Mouse (Mus musculus) olfactory bulb, adult 2 months (tissue): ENCODE measurements around the gene Sh3bgr. TPM values are rescaled to one million over a fixed set of nuclear protein-coding genes. Genes with fewer than 3 reads are reported as not detected.

ENCODE experiments used
- H3K27ac ChIP-seq: fragments of 200-500 bp; 2 replicates; pipeline ENCODE4 v1.5.1; 2012; ENCODE audit warnings: low read depth, low read length; ENCODE audit not compliant: insufficient read depth
- H3K4me1 ChIP-seq: fragments of 200-500 bp; 2 replicates; pipeline ENCODE4 v1.6.1; 2012; ENCODE audit warnings: low read length; ENCODE audit not compliant: control insufficient read depth, insufficient read depth
- H3K4me3 ChIP-seq: fragments of 200-500 bp; 2 replicates; pipeline ENCODE4 v1.5.1; 2012; ENCODE audit warnings: mild to moderate bottlenecking, low read depth, low read length, moderate library complexity; ENCODE audit not compliant: insufficient read depth
- CTCF ChIP-seq: fragments of 200-500 bp; IDR thresholded peaks from 2 replicates; pipeline ENCODE4 v1.5.1; 2012; ENCODE audit warnings: low read depth, mild to moderate bottlenecking, low read length, moderate library complexity; ENCODE audit not compliant: insufficient read depth
- POLR2A ChIP-seq: fragments of 200-500 bp; IDR thresholded peaks from 2 replicates; pipeline ENCODE4 v1.6.1; 2012; ENCODE audit warnings: mild to moderate bottlenecking, low read depth, low read length, moderate library complexity; ENCODE audit not compliant: insufficient read depth
- WGBS: fragments of 180-500 bp; shearing (Covaris S2); methylation state at CpG from one replicate; pipeline ENCODE4 v1.1.7; 2018; 5-methylcytosine and 5-hydroxymethylcytosine counted together
- polyA plus RNA-seq: library from polyadenylated mRNA; stranded (reverse); fragments of >200 nt; gene quantifications from 2 replicates; pipeline ENCODE4 v1.2.4, GENCODE M21; 2012; ENCODE audit warnings: low replicate concordance; ENCODE audit not compliant: missing spikeins, insufficient read depth, insufficient read length

Sh3bgr gene
- polyA plus RNA-seq, 1 experiment: not detected

DNA sequence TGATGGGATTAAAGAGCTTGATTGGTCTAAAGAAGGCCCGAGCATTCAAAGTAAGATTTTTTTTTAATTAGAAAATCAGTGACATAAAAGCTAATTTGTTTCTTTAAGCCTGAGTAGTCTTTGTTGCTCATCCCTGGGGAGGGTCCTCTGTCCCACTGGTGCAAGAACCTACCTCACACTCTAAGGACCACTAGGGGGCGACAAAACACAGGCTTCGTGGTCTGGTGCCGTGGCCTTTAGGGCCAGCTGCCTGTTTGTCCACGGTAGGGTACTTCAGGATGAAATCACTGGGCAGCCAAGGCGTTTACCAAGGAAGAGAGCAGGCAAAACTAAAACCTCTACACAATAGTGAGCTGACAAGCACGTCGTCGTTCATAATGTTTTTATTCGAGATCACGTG, 30.2 kb downstream of the Sh3bgr start:
- Histone ChIP-seq H3K4me1 (peaks cover 9% of the 10 kb centered on the region), H3K27ac (no peak overlapping the region), H3K4me3 (no peak overlapping the region)
- TF ChIP-seq CTCF: peak; percentile 89
- no peak for TF ChIP-seq POLR2A
- WGBS: 21% methylated on average over 11 of the region's 11 CpGs

DNA sequence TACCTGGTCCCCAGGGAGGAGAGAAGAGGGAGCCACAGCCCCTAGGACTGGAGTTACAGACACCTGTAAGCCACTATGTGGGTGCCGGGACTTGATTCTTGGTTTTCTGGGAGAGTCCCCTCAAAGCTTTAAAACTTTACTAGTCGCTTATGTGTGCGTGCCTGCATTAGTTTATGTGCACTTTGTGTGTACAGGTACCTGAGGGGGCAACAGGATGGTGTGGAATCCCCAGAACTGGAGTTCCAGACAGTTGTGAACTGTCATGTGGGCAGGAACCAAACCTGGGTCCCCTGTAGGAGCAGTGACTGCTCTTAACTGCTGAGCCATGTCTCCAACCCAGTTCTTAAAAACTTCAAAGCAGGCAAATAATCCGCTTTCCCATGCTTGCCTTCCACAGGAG, 31.0 kb downstream of the Sh3bgr start:
- peaks cover 14% of the 10 kb centered on the region for H3K4me1 ChIP-seq
- no peak overlapping the region for H3K4me3 ChIP-seq
- no peak overlapping the region for H3K27ac ChIP-seq
- TF ChIP-seq POLR2A (no peak), CTCF (no peak)
- WGBS: 98% methylated on average over 4 of the region's 4 CpGs

DNA sequence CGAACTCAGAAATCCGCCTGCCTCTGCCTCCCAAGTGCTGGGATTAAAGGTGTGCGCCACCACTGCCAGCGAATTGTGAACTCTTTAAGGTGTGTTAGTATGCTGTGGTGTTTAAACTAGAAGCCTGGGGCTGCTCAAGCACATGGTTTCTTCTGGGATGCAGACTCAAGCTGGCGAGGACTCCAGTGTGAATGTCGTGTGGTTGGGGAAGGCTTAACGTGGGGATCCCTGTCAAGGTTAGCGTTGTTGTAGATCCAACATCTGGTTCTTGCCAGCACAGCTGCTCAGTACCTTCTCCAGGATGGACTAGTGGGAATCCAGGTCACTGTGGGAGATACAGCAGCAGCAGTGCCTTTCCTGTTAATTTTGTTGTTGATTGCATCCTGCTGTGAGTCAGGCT, 31.7 kb downstream of the Sh3bgr start:
- H3K4me1 ChIP-seq: peaks cover 16% of the 10 kb centered on the region
- no peak overlapping the region for H3K4me3 ChIP-seq
- no peak for TF ChIP-seq POLR2A
- no peak for TF ChIP-seq CTCF
- no peak overlapping the region for H3K27ac ChIP-seq
- 94% methylated on average over 8 of the region's 8 CpGs for WGBS

DNA sequence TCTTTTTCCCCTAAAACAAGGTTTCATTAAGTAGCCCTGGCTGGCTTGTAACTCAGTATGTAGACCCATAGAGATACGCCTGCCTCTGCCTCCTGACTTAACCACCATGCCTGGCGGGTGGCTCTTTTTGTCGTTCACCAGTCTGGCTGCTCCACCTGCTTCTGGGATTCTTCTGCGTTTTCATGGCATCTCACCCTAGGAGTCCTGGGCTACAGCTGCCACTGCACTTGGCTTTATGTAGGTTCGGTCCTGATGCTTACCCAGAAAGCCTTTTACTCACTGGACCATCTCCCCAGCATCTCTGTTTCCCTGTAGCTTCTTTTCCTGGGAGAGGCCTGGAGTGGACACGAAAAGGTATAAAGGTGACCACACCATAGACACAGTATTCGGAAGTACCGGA, 33.7 kb downstream of the Sh3bgr start:
- H3K4me3 ChIP-seq: no peak overlapping the region
- no peak overlapping the region for H3K27ac ChIP-seq
- TF ChIP-seq POLR2A (no peak), CTCF (no peak)
- peaks cover 12% of the 10 kb centered on the region for H3K4me1 ChIP-seq
- 94% methylated on average over 8 of the region's 8 CpGs for WGBS

DNA sequence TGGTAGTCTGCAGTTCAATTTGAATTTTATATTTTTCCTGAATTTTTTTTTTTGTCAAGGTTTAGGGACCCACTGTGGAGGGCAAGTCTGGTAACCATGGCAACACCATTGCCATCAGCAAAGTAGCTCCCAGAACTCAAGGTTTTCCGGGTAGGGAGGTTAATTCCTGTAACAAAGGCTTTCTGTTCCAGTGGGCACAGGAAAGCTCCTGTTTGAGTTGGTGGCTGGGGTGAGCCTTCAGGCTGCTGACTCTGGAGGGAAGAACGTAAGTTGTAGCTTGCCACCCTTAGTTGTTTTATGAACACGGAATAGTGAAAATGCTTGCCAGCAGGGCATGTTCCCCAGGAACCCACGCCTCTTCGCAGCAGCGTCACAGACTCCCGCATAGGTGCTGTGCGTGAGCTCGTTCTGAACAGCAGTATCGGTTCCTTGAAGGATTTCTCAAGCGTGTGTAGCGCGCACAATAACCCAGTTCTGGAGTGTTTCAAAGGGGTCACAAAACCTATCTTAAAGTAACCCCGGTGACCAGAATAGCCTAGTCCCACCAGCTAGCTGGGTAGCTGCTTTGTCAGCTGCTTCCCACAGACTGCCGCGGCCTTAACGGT, 35.2 kb downstream of the Sh3bgr start, which contains the start of gene B3galt5:
B3galt5 (plus strand) TSS at position 436 of the 605 bp plus-strand sequence.
- TF ChIP-seq POLR2A (no peak), CTCF (no peak)
- 21% methylated on average over 17 of the region's 17 CpGs for WGBS
- peaks cover 9% of the 10 kb centered on the region; the same call in 1 of the 2 replicates for H3K4me1 ChIP-seq
- peak within 1 kb of the TSS; percentile 14 for H3K4me3 ChIP-seq
- peak within 1 kb of the TSS; percentile 47 for H3K27ac ChIP-seq

- 85% methylated on average over 6 of the region's 6 CpGs for WGBS
These were observed 44.2 kb downstream of the Sh3bgr start for GRCm38 (mm10) chr16:96244496-96244895.

GRCm38 (mm10) chr16:96249635-96250034, 49.4 kb downstream of the Sh3bgr start:
- Histone ChIP-seq H3K27ac (no peak overlapping the region), H3K4me1 (no peaks in the 10 kb centered on the region), H3K4me3 (no peak overlapping the region)
- TF ChIP-seq CTCF (no peak), POLR2A (no peak)
- 72% methylated on average over 7 of the region's 7 CpGs for WGBS

More at GRCm38 (mm10) chr16:96244496-96244895, 44.2 kb downstream of the Sh3bgr start:
- no peak overlapping the region for H3K4me3 ChIP-seq
- H3K27ac ChIP-seq: no peak overlapping the region
- no peak for TF ChIP-seq POLR2A
- no peaks in the 10 kb centered on the region for H3K4me1 ChIP-seq

- 94% methylated on average over 1 of the region's 1 CpGs for WGBS
- no peak overlapping the region for H3K4me3 ChIP-seq
- TF ChIP-seq POLR2A: no peak
- no peak for TF ChIP-seq CTCF
- H3K4me1 ChIP-seq: no peaks in the 10 kb centered on the region
- no peak overlapping the region for H3K27ac ChIP-seq
These were observed 51.9 kb downstream of the Sh3bgr start for GRCm38 (mm10) chr16:96252146-96252545.

- H3K4me3 ChIP-seq: no peak overlapping the region
- H3K27ac ChIP-seq: no peak overlapping the region
- no peaks in the 10 kb centered on the region for H3K4me1 ChIP-seq
- TF ChIP-seq POLR2A: no peak
- no peak for TF ChIP-seq CTCF
- WGBS: 90% methylated on average over 8 of the region's 8 CpGs
These were observed 58.2 kb downstream of the Sh3bgr start for GRCm38 (mm10) chr16:96258429-96258828.
